Mouse (Mus musculus) ovary, postnatal 36 days (tissue): ENCODE data around the gene Fpgs.

Experiments used
- DNase-seq: peaks from one replicate; pipeline ENCODE4 v3.0.0; 2022; ENCODE audit warnings: low spot score, mixed read lengths

Gene Fpgs

GRCm38 (mm10) chr2:32700966-32701743 is 2.8 kb downstream of the Fpgs start:
- no peak for DNase-seq

DNA sequence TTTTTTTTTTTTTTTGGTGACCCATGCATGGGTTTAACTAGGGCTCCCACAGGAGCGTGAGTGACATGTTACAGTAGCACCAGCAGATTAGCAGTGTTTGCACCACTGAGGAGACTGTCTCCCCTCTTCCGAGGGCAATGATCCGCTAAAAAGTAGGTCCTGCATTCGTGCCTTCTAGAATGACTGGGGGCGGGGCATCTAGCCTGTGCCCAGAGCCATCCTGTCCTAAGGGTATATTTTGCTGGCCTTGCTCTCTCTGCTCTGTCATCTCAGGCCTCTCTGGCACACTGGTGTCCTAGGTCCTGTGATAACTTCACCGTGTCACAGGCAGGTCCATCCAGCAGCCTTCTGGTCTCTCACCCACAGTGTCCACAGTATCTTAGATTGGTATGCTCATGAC is 4.3 kb downstream of the Fpgs start:
- no peak for DNase-seq

DNA sequence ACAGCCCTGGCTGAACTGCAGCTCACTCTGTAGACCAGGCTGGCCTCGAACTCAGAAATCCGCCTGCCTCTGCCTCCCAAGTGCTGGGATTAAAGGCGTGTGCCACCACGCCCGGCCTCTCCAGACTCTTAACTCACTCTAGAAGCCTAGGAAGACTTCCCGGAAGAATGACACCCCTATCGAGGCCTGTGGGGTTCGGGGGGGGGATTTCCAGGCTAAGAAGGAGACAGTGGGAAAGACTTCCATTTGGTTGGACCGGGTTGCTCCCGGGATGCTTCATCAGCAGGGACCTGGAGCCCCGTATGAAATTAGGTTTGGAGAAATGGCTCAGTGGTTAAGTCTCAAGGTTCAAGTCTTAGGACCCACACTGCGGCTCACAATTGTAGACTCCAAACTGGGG is 9.3 kb downstream of the Fpgs start:
- DNase-seq = no peak

DNA sequence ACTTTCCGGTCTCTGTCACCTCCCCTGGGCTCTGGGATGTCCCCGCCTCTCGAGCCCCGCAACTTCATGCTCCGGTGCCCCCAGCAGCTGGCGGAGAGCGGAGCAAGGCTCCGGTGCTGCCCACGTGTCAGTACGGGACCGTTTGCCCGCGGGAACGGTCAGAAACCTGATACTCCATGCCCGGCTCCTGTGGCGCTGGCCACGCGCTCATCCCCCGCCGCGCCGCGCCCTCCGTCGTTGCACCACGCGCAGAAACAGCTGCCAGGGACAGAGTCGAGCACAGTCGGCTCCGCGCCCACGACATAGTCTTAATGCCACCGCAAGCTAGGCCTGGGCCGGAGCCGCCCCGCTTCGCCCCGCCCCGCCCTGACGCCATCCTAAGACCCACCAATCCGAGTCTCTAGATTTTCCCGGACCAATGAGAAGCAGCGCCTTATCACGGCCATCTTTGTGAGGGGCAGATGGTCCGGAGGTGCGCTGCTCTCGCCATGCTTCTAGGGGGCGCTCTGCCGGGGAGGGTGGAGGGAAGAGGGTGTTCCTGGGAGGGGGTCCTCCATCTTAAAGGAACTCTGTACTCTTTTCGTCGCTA is 10.0 kb downstream of the Fpgs start:
- DNase-seq = peak; percentile 95

DNA sequence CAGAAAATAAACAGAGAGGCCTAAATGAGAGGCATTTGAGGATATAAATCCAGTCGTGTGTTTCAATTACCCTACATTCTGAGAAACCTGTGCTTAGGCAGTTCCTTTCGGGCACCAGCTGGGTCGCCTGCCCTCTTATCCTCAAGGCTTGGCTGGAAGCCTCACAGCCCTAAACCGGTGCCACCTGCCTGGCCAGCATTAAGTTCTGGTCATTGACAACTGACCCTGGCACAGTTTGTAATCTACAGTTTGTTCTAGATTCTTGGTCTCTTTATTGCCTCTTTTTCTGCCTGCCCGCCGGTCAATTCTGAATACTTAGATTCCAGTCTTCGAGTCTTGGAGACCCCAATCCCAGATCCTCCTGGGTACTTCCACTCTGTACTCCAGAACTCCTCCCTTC is 10.7 kb downstream of the Fpgs start:
- no peak for DNase-seq

GRCm38 (mm10) chr2:32692496-32692895 is 11.4 kb downstream of the Fpgs start:
- no peak for DNase-seq

- no peak for DNase-seq
These were observed 12.9 kb downstream of the Fpgs start for GRCm38 (mm10) chr2:32691041-32691440.

GRCm38 (mm10) chr2:32689420-32689819 is 14.5 kb downstream of the Fpgs start:
- peak; percentile 83 for DNase-seq

DNA sequence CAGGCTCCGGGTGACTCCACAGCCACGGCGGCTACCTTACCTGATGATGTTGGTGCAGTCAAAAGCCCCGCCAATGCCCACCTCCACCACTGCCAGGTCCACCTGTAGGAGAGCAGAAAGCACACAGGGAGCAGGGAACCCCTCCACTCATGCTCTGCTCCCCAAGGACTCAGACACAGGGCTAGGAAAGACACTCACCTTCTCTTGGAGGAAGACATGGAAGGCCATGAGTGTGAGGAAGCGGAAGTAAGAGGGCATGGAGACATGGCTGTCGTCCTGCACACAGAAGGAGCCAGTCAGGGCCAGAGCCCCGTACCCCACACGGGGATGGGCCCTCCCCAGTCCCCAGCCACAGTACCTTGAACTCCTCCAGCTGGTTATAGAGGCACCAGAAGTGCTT is 16.4 kb downstream of the Fpgs start:
- DNase-seq = no peak

- DNase-seq = no peak
These were observed 17.3 kb downstream of the Fpgs start for GRCm38 (mm10) chr2:32686640-32687039.

- no peak for DNase-seq
These were observed 18.1 kb downstream of the Fpgs start for GRCm38 (mm10) chr2:32685807-32686206.

DNA sequence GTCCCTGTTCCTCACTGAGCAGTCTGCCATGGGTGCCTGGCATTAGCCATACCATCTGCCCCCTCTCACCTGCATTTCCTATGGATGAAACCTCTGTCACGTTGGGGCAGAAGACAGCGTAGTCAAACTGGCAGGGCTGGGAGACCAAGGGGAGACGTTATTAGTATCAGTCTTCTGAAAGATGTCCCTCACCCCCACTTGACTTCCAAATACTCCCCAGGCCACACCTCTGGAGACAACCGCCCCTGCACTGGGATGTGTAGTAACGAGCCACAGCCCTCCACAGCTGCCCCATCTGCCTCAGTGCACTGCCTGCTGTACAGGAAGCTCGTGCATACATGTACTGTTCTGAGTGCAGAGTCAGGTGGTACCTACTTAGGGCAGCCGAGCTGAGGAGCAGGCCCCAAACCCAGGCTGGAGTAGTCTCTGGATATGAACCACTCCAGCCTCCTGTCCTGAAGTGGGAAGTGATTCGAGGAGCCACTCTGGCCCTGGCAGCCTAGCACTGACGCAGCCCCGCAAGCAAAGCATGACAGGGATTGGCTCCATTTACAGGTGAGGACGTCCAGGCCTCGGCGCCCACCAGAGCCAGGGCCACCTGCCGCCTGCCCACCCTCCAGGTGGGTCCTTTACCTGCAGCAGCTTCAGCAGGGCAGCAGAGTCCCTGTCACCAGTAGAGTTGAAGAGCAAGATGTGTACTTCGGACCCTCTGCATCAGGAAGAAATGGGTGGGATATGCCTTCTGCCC is 19.1 kb downstream of the Fpgs start:
- no peak for DNase-seq

DNA sequence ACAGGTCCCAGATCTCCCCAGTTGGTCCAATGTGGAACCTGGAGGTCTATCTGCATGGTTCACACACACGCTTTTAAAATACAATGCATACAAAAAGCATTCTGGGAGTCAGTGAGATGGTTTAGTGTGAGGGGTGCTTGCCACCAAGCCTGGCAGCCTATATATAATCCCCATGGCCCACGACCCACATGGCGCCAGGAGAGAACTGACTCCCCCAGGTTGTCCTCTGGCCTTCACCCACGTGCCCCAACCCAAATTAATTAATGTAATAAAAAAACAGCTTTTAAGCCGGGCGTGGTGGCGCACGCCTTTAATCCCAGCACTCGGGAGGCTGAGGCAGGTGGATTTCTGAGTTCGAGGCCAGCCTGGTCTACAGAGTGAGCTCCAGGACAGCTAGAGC is 20.2 kb downstream of the Fpgs start:
- DNase-seq = no peak

DNA sequence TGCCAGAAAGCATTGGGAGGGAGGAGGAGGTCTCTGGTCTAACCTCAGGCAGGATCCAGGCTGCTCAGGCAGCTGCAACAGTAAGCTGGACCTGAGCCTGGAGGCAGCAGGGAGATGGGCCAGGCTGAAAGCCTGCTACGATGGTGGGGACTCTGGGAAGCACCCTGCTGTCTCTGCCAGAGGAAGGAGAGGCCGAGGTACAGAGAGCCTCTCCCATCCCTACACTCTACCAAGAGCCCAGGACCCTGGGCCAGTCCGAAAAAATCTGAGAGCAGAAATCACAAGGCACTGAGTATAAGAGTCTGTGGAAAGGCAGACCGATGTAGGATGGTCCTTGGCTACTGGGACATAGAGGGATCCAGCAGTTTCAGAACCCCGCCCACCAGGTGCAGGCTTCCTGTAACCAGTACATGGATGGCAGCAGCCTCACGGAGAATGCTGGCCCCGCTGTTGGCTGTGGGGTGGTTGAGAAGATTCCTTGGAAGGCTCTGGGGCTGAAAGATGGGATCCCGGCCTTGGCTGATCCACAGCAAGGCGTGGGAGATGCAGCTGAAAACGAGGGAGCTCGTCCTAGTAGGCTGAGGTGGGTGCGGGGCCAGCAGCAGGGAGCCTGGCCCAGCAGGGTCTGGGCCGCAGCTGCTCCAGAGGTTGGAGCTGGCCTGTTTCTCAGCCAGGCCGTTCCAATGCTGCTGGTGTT is 21.1 kb downstream of the Fpgs start:
- no peak for DNase-seq

DNA sequence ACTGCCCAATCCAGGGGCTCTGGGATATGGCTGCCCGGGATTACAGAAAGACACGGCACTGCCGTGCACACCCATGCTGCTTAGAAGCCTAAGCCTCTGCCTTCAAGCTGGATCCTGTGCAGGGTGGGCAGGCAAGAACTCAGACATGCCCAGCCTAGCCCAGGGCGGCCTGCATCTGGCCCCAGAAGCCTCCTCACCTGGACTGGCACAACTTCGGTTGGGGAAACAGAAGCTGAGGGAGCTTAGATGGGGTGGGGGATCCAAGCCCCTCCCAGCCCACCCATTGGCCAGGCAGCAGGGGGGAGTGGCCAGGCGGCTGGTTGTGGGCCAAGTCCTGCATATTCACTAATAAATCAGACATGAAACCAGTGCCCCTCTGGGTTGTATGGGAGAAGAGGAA is 22.2 kb downstream of the Fpgs start:
- no peak for DNase-seq

GRCm38 (mm10) chr2:32680961-32681650 is 22.8 kb downstream of the Fpgs start:
- no peak for DNase-seq

DNA sequence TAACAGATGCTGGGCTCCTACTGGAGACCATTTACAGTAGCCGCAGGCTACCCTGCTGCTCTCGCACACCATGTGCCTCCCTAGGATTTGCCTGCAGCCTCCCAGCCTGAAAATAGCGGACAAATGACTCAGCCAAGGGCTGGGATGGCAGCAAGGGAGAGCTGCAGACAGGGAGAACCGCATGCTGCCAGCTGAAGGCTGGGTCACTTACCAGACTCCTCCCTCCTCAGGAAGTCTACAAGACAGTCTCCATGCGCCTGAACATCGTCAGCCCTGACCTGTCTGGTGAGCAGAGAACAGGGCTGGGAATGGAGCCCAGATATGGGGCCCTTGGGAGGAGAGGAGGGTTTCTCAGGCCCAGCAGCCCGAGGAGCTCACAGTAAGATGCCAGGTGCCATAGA is 23.9 kb downstream of the Fpgs start:
- DNase-seq = no peak

- DNase-seq = no peak
These were observed 26.3 kb downstream of the Fpgs start for GRCm38 (mm10) chr2:32677683-32678082.

- no peak for DNase-seq
These were observed 27.1 kb downstream of the Fpgs start for GRCm38 (mm10) chr2:32676821-32677220.

- no peak for DNase-seq
These were observed 30.6 kb downstream of the Fpgs start for GRCm38 (mm10) chr2:32673176-32673917.

GRCm38 (mm10) chr2:32671907-32672595 is 31.9 kb downstream of the Fpgs start:
- no peak for DNase-seq
